Mouse (Mus musculus) megakaryocyte, embryonic 14.5 days (primary cell): Measurements from ENCODE around the gene Hsf5.

Experiments
- FLI1 ChIP-seq: IDR thresholded peaks from 2 replicates; pipeline ENCODE4 v1.6.1; 2012; ENCODE audit warnings: low read length, inconsistent platforms, mixed read lengths
- GATA1 ChIP-seq: IDR thresholded peaks from 3 replicates; pipeline ENCODE4 v1.6.1; 2012; ENCODE audit warnings: mixed read lengths, low read length, inconsistent platforms, borderline replicate concordance

DNA sequence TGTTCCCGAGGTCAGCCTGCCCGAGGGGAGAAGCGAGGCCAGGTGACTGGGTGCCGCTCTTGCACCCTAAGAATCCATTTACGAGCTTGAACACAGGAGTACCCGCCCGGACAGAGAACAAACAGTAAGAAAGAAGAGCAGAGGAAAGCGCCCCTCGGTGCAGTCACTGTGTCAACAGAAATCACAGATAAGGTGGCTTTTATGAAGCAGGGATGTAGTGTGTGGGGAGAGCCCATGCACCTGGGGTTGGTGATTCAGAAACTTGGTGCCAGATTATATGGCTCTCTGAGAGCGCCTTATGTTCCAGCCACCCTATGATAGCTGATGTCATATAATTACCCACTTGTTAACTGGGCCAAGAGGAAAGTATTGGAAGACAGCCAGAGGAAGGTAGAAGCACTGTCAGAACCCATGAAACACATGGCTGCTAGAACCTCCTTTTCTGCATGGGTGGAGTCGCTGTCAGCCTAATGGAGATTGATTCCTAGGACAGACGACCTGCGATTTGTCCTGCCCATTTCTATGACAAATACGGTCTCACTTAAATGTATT, 80.2 kb downstream of the Hsf5 start:
- no peak for TF ChIP-seq GATA1
- no peak for TF ChIP-seq FLI1
